Mouse (Mus musculus) layer of hippocampus, adult 2 months (tissue): ENCODE data around the gene Scgb1b30. TPM values are rescaled to one million over a fixed set of nuclear protein-coding genes. Genes with fewer than 3 reads are reported as not detected.

ENCODE experiments used
- DNase-seq, 2 experiments: peaks; one replicate each; pipeline ENCODE4 v3.0.0; 2022; ENCODE audit warnings: low spot score in 2 of 2
- H3K27ac ChIP-seq: fragments of 200-600 bp; 2 replicates; pipeline ENCODE4 v1.8.1; 2022
- H3K4me3 ChIP-seq: fragments of 200-600 bp; 2 replicates; pipeline ENCODE4 v1.8.1; 2022; ENCODE audit warnings: mild to moderate bottlenecking
- CTCF ChIP-seq: fragments of 200-600 bp; conservative IDR thresholded peaks from 2 replicates; pipeline ENCODE4 v1.8.1; 2022; ENCODE audit warnings: antibody characterized with exemption, mild to moderate bottlenecking, moderate library complexity
- total RNA-seq, 2 experiments: library from RNA; stranded (reverse); gene quantifications; 2 replicates each; pipeline ENCODE4 v1.2.3; 2021

The Scgb1b30 gene
- total RNA-seq, 2 experiments from 2014 or later, result not detected

- Histone ChIP-seq H3K4me3 (peak within 1 kb of the TSS; percentile 56), H3K27ac (peak within 1 kb of the TSS; percentile 77)
- TF ChIP-seq CTCF, result no peak
- DNase-seq, result peak in 1 of 2 experiments; percentile 60
Observed at GRCm38 (mm10) chr7:34133117-34133762, 38.0 kb downstream of the Scgb1b30 start, which contains the start of gene Wtip. Wtip (minus strand) TSS chr7:34133268.

- no peak overlapping the region for H3K4me3 ChIP-seq
- no peak for TF ChIP-seq CTCF
- DNase-seq, result no peak
- H3K27ac ChIP-seq, result no peak overlapping the region
Observed at GRCm38 (mm10) chr7:34134336-34134735, 39.1 kb downstream of the Scgb1b30 start.

- no peak for TF ChIP-seq CTCF
- DNase-seq, result no peak
- H3K4me3 ChIP-seq, result no peak overlapping the region
- H3K27ac ChIP-seq, result no peak overlapping the region
Observed at GRCm38 (mm10) chr7:34139493-34139892, 44.3 kb downstream of the Scgb1b30 start.

- DNase-seq, result peak; percentile 33 to 42
- H3K27ac ChIP-seq, result no peak overlapping the region
- no peak overlapping the region for H3K4me3 ChIP-seq
- TF ChIP-seq CTCF, result peak; percentile 55
Observed at GRCm38 (mm10) chr7:34141123-34141522, 45.9 kb downstream of the Scgb1b30 start.

- Histone ChIP-seq H3K27ac (no peak overlapping the region), H3K4me3 (no peak overlapping the region)
- no peak for TF ChIP-seq CTCF
- no peak for DNase-seq
Observed at GRCm38 (mm10) chr7:34147193-34147592, 52.0 kb downstream of the Scgb1b30 start.

Other genes starting within 250 kb of the Scgb1b30 start
- gene Scgb2b26, start 150.4 kb upstream of the Scgb1b30 start, total RNA-seq, result not detected
- not detected for gene Scgb2b27, start 81.5 kb upstream of the Scgb1b30 start, total RNA-seq
- not detected for gene Scgb1b27, start 73.9 kb upstream of the Scgb1b30 start, total RNA-seq
- 10 to 100 TPM; 11.7 to 12.3 TPM for gene Wtip, start 37.8 kb downstream of the Scgb1b30 start, total RNA-seq
- 10 to 100 TPM; 85.7 to 92.9 TPM for gene Uba2, start 74.2 kb downstream of the Scgb1b30 start, total RNA-seq
- gene Pdcd2l, start 101.2 kb downstream of the Scgb1b30 start, total RNA-seq, result 10 to 100 TPM; 24.5 to 26.8 TPM
- 100 to 1,000 TPM; 773 TPM for gene Gpi1, start 134.9 kb downstream of the Scgb1b30 start, total RNA-seq
- gene Gm6096, start 155.6 kb downstream of the Scgb1b30 start, total RNA-seq, result not detected
- gene 4931406P16Rik, start 218.1 kb downstream of the Scgb1b30 start, total RNA-seq, result 10 to 100 TPM; 36.6 to 41.1 TPM